Mouse (Mus musculus): ENCODE data around the gene Atp2b2. TPM values are rescaled to one million over a fixed set of nuclear protein-coding genes. Genes with fewer than 3 reads are reported as not detected.
A peak's percentile ranks its signal among the peaks of the same experiment; 100 is the strongest.

Atp2b2 gene
- polyA plus RNA-seq, 1 experiment, result 1.6 TPM

DNA sequence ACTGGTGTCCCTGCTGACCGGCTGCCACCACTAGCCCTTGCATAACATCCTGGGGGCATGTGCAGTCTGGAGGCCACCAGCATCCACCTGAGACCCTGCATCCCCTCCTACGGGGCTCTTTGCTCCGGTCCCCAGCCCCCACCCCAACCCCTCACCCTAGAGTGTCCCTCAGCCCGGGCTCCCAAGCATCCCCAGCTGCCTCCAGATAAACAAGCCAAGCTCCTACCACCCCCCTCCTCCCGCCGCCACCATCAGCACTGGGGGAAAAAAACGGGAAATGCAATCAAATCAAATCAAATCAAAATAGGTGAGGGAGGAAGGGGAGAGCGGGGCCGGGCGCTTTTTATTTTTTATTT, 151.6 kb downstream of the Atp2b2 start:
- under 1% methylated on average over 10 of the region's 10 CpGs for WGBS
- H3K4me1 ChIP-seq (ENCODE audit: control insufficient read depth, insufficient read depth, low read length), result no peaks in the 10 kb centered on the region
- DNase-seq, result no peak
- TF ChIP-seq POLR2A (IDR thresholded peaks at IDR 0.05; ENCODE audit: borderline replicate concordance, extremely low read depth, low read depth, low read length), result no peak
- TF ChIP-seq CTCF (IDR thresholded peaks at IDR 0.05; ENCODE audit: insufficient read depth, low read length), result no peak
- no peak overlapping the region for H3K4me3 ChIP-seq (replicated peaks; ENCODE audit: extremely low read depth, low read depth, low read length)

DNA sequence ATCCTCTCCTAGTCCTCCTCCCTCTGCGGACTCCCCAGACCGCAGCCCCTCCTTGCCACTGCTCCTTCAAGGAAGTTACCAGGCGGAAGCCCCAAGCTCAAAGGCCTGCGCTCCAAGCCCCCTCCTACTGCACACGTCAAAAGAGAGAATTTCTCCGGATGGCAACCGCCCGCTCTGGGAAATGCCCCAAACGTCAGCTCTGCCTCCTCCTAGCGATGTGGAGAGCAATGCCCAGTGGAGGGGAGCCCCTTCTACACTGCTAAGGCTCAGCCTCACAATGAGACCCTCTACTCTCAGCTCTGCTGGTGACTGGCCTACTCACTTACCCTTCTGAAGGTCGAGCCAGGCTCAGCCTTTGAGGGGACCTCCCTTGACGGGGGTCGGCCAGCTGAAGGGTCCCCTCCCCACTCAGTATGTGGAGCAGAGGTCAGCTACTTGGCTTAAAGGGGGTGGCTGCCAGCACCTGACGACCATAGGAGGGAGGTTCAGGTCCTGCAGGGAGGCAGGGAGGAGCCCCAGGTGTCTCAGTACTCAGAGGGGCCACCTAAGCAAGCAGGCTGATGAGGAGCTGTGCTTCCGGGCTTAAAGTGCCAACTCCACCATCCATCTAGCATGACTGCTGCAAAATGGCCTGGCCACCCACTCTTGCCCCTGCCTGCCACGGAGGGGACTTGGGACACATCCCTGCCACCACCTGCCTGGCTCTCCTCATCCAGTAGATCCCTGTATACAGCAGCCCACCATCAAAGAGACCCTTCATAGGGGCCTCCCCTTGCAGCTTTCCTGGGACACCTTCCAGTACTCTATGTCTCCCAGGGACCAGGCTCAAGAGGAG, 152.2 kb downstream of the Atp2b2 start:
- TF ChIP-seq POLR2A (IDR thresholded peaks at IDR 0.05; ENCODE audit: borderline replicate concordance, extremely low read depth, low read depth, low read length) (no peak), CTCF (IDR thresholded peaks at IDR 0.05; ENCODE audit: insufficient read depth, low read length) (no peak)
- DNase-seq, result no peak
- no peaks in the 10 kb centered on the region for H3K4me1 ChIP-seq (ENCODE audit: control insufficient read depth, insufficient read depth, low read length)
- 19% methylated on average over 16 of the region's 16 CpGs for WGBS
- H3K4me3 ChIP-seq (replicated peaks; ENCODE audit: extremely low read depth, low read depth, low read length), result no peak overlapping the region

DNA sequence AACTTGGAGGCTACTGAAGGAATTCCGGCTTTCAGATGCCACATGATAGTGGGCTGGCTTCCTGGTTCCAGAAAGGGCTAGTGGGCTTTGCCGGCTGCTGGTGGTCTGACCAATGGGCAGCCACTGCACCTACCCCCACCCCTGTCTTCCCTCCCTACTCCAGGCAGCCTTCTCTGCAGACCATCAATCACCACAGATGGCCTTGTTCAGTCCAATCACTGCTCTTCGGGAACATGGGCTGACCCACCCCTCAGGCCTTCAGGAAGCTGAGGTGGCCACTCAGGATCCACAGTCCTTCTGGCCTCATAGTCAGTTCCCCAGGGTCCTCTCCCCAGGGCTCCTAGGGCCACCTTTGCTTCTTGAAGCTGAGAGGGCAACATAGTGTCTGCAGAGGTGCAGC, 153.2 kb downstream of the Atp2b2 start:
- Histone ChIP-seq H3K4me1 (ENCODE audit: control insufficient read depth, insufficient read depth, low read length) (no peaks in the 10 kb centered on the region), H3K4me3 (replicated peaks; ENCODE audit: extremely low read depth, low read depth, low read length) (no peak overlapping the region)
- TF ChIP-seq POLR2A (IDR thresholded peaks at IDR 0.05; ENCODE audit: borderline replicate concordance, extremely low read depth, low read depth, low read length) (no peak), CTCF (IDR thresholded peaks at IDR 0.05; ENCODE audit: insufficient read depth, low read length) (no peak)
- no peak for DNase-seq
- 46% methylated on average over 3 of the region's 3 CpGs for WGBS

GRCm38 (mm10) chr6:113886886-113887285, 155.5 kb downstream of the Atp2b2 start:
- Histone ChIP-seq H3K4me1 (ENCODE audit: control insufficient read depth, insufficient read depth, low read length) (no peaks in the 10 kb centered on the region), H3K4me3 (replicated peaks; ENCODE audit: extremely low read depth, low read depth, low read length) (no peak overlapping the region)
- TF ChIP-seq CTCF (IDR thresholded peaks at IDR 0.05; ENCODE audit: insufficient read depth, low read length), result no peak
- no peak for TF ChIP-seq POLR2A (IDR thresholded peaks at IDR 0.05; ENCODE audit: borderline replicate concordance, extremely low read depth, low read depth, low read length)
- no peak for DNase-seq

DNA sequence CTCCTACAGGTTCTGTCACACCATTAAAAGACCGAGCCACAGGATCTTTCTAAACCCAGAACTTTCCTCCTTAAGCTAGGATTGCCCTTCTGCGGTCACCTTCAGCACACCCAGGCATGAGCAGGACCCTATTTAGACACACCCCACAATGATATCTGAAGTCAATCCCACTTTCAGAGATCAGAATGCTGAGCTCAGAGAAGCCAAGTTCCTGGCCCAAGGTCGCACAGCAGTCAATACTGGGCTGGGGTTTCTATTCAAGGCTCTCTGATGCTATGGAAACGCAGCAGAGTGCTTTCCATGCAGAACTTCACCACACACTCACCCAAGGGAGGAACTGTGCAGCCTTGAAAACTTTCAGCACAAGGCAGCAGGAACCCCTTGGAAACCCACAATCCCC, 157.6 kb downstream of the Atp2b2 start:
- no peak for DNase-seq
- no peak overlapping the region for H3K4me3 ChIP-seq (replicated peaks; ENCODE audit: extremely low read depth, low read depth, low read length)
- WGBS, result 53% methylated on average over 4 of the region's 4 CpGs
- no peaks in the 10 kb centered on the region for H3K4me1 ChIP-seq (ENCODE audit: control insufficient read depth, insufficient read depth, low read length)
- TF ChIP-seq CTCF (IDR thresholded peaks at IDR 0.05; ENCODE audit: insufficient read depth, low read length), result no peak
- TF ChIP-seq POLR2A (IDR thresholded peaks at IDR 0.05; ENCODE audit: borderline replicate concordance, extremely low read depth, low read depth, low read length), result no peak

DNA sequence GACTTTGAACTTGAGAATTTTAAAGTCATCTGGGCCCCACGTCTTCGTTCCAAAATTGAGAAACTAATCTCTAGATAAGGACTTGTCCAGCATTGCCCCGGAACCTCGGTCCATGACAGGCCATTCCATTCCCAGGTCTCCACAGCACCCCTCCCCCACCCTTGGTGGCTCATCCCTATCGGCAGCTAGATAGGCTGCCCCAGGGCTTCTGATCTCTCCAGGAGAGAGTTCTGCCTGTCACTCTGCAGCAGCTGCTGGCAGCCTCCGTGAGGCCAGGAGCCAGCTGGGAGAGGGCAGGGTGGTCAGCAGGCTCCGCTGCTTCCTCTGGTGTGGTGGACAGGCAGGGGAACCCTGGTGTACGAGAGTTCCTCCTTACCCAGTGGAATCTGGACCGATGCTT, 159.2 kb downstream of the Atp2b2 start:
- no peak for TF ChIP-seq CTCF (IDR thresholded peaks at IDR 0.05; ENCODE audit: insufficient read depth, low read length)
- no peak for TF ChIP-seq POLR2A (IDR thresholded peaks at IDR 0.05; ENCODE audit: borderline replicate concordance, extremely low read depth, low read depth, low read length)
- 32% methylated on average over 9 of the region's 9 CpGs for WGBS
- H3K4me3 ChIP-seq (replicated peaks; ENCODE audit: extremely low read depth, low read depth, low read length), result no peak overlapping the region
- no peaks in the 10 kb centered on the region for H3K4me1 ChIP-seq (ENCODE audit: control insufficient read depth, insufficient read depth, low read length)
- no peak for DNase-seq

DNA sequence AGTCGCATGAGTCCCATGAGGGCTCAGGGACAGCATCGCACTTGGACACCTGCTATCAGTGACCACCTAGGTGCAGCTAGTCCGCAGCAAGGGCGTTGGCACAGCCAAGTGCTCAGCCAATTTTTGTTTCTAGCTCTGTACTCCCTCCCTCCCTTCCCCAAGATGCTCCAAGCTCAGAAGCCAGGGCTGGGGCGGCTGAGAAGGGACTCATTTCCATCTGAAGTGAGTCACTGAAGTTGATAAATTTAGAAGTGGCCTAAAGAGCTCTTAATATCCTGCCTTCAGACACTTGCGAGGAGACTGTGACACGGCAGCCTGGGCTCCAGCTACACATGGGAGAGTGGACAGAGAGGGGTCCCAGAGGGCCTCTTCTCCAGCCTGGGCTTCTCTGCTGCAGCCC, 160.0 kb downstream of the Atp2b2 start:
- WGBS, result 63% methylated on average over 7 of the region's 7 CpGs
- Histone ChIP-seq H3K4me1 (ENCODE audit: control insufficient read depth, insufficient read depth, low read length) (no peaks in the 10 kb centered on the region), H3K4me3 (replicated peaks; ENCODE audit: extremely low read depth, low read depth, low read length) (no peak overlapping the region)
- no peak for DNase-seq
- TF ChIP-seq CTCF (IDR thresholded peaks at IDR 0.05; ENCODE audit: insufficient read depth, low read length), result no peak
- no peak for TF ChIP-seq POLR2A (IDR thresholded peaks at IDR 0.05; ENCODE audit: borderline replicate concordance, extremely low read depth, low read depth, low read length)

DNA sequence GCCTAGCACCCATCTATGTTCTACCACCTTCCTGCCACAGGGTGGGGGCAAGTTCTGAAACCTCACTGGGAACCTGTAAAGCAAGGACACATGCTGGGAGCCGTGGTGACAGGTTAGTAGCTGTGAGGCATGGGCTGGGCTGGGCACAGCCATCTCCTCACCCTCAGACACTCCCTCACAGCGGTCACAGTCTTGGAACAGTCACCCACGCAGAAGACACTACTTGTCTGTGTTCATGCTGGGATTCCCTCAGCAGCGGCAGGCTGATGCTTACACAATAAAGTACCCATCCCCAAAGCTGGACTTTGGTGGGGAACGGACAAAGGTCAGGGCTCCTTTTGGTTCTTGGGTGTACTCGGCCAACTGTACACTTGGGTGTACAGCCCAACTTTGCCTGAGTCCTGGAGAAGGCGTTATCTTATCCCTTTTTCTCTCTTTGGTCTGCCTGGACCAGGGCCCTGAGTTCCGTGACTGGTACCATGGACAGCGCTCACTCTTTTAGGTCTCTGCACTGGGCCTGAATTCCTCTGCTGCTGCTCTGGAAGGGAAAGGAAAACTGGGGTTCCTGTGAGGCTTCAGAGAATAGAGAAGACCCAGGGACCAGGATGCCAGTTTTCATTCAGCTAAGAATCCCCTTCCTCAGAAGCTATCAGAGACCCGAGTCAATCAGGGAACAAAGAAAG, 160.7 kb downstream of the Atp2b2 start:
- DNase-seq, result peak; percentile 16
- 52% methylated on average over 10 of the region's 10 CpGs for WGBS
- no peaks in the 10 kb centered on the region for H3K4me1 ChIP-seq (ENCODE audit: control insufficient read depth, insufficient read depth, low read length)
- no peak overlapping the region for H3K4me3 ChIP-seq (replicated peaks; ENCODE audit: extremely low read depth, low read depth, low read length)
- no peak for TF ChIP-seq CTCF (IDR thresholded peaks at IDR 0.05; ENCODE audit: insufficient read depth, low read length)
- TF ChIP-seq POLR2A (IDR thresholded peaks at IDR 0.05; ENCODE audit: borderline replicate concordance, extremely low read depth, low read depth, low read length), result no peak

GRCm38 (mm10) chr6:113879366-113879765, 163.0 kb downstream of the Atp2b2 start:
- TF ChIP-seq POLR2A (IDR thresholded peaks at IDR 0.05; ENCODE audit: borderline replicate concordance, extremely low read depth, low read depth, low read length), result no peak
- no peak for TF ChIP-seq CTCF (IDR thresholded peaks at IDR 0.05; ENCODE audit: insufficient read depth, low read length)
- no peak for DNase-seq
- Histone ChIP-seq H3K4me1 (ENCODE audit: control insufficient read depth, insufficient read depth, low read length) (no peaks in the 10 kb centered on the region), H3K4me3 (replicated peaks; ENCODE audit: extremely low read depth, low read depth, low read length) (no peak overlapping the region)
- WGBS, result 46% methylated on average over 3 of the region's 3 CpGs

Measured in lung, adult 2 months (tissue).